Mouse (Mus musculus) large intestine, adult 2 months (tissue): Measurements from ENCODE around the gene Cyp2b19. TPM values are rescaled to one million over a fixed set of nuclear protein-coding genes. Genes with fewer than 3 reads are reported as not detected.
A peak's percentile ranks its signal among the peaks of the same experiment; 100 is the strongest.
"Not testable (repeated sequence)": the region's sequence is repeated elsewhere in the genome, so short reads cannot be mapped to it uniquely, and the experiment has no call there.

ENCODE experiments used
- DNase-seq: peaks from one replicate; pipeline ENCODE4 v3.0.0-alpha.2; 2012; ENCODE audit warnings: low read depth, low spot score
- WGBS: fragments of 180-500 bp; shearing (Covaris S2); methylation state at CpG from one replicate; pipeline ENCODE4 v1.1.7; 2018; 5-methylcytosine and 5-hydroxymethylcytosine counted together
- polyA plus RNA-seq: library from polyadenylated mRNA; depleted of rRNA; stranded (reverse); fragments of >200 nt; gene quantifications from 2 replicates; pipeline ENCODE4 v1.2.3, GENCODE M21; 2012; rRNA removed

The Cyp2b19 gene
- not detected in 2 replicates for polyA plus RNA-seq

DNA sequence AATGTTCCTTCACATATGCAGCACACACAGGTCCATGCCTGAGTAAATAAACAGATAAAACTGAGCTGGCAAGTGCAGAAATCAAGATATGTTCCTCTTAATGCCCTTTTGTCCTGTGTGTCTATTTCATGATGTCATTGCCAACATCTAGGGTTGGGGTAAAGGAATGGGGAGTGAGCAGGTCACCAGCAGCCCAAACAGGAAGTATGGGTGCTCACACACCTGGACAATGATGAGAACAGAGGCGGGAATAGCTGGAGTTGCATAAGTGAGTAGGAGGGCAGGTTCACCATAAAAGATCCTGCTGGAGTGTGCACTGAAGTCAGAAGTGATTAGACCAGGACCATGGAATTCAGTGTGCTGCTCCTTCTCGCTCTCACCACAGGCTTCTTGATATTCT lies at the start of gene Cyp2b19:
Gene Cyp2b19, plus strand, starts transcription at position 301 of the 400 bp plus-strand sequence.
- WGBS = 62% methylated on average over 2 of the region's 2 CpGs
- DNase-seq = no peak

DNA sequence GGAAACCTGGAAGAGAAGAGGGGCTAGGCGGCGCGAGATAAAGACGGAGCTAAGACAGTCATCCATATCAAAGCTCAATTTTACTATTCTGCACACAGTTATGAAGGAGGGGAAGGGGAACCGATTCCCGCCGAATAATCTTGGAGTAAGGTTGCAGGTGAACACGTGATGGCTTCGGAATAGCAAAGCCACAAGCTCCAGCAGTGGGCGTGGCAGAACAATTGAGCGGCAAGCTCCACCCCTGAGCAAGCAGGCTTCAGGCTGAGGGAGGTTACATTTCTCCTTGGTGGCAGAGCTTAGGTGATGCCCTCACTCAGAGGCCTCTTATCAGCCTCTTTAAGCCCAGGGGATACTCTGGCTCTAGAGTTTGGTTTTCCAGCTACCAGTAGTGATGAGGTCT lies 45.9 kb upstream of the Cyp2b19 start:
- 88% methylated on average over 11 of the region's 11 CpGs for WGBS
- DNase-seq = no peak

DNA sequence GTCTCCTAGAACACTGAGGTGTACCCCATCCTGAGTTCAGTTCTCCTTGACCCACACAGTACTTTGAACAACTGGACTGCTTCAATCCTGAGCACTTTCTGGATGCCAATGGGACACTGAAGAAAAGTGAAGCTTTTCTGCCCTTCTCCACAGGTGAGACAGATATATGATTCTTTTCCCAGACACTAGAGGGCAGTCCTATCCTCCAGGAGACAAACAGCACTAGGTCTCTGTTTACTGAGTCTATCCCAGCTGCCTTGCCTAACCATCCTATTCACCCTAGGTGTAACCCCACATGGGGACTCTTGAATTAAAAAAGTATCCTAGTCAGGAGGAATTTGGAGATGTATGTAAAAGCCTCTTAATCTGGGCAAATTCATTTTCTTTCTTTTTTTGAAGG lies 18.0 kb upstream of the Cyp2b19 start:
- DNase-seq = no peak

DNA sequence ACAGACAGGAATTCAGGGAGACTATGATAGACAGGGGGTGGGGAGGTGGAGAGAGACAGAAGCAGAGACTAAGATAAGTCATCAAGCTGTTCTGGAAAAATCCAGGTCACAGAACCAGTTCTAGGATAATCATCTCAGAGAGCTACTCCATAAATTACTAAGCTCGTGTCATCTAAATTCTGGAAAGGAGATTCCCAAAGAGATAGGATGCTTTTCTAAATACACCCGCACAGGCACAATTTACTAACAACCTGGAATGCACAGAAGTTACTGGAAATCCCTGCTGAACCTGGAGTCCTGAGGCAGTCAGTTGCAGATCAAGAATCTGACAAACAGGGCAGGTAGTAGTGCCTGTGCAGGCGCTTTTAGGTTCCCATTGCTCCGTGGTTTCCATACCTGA lies 13.0 kb upstream of the Cyp2b19 start:
- no peak for DNase-seq
- WGBS = 72% methylated on average over 4 of the region's 4 CpGs

DNA sequence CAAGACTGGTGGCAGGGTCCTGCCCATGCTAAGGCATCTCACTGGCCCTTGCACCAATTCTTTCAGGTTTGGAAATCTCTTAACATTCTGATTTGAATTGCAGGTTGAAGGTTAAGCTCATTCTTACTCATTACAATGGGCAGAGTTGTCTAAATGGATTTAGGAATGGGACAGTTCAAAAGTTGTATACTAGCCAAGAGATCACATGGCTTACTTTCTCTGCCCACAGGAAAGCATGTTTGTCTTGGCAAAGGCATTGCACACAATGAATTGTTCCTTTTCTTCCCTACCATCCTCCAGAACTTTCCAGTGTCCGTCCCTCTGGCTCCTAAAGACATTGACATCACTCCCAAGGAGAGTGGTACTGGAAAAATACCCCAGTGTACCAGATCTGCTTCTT lies 11.5 kb upstream of the Cyp2b19 start:
- no peak for DNase-seq

DNA sequence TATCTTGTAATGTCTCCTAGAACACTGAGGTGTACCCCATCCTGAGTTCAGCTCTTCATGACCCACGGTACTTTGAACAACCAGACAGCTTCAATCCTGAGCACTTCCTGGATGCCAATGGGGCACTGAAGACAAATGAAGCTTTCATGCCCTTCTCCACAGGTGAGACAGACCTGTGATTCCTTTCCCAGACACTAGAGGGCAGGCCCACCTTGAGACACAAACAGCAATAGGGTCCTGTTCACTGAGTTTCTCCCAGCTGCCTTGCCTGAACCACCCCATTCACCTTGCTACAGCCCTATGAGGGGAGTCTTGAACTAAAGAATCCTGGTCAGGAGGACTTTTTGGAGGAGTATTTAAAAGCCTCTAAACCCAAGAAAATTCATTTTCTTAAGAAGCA lies 10.1 kb downstream of the Cyp2b19 start:
- WGBS = 23% methylated on average over 1 of the region's 1 CpGs
- DNase-seq = no peak

More for the DNA sequence above, 11.5 kb upstream of the Cyp2b19 start:
- 20% methylated on average over 1 of the region's 1 CpGs for WGBS

DNA sequence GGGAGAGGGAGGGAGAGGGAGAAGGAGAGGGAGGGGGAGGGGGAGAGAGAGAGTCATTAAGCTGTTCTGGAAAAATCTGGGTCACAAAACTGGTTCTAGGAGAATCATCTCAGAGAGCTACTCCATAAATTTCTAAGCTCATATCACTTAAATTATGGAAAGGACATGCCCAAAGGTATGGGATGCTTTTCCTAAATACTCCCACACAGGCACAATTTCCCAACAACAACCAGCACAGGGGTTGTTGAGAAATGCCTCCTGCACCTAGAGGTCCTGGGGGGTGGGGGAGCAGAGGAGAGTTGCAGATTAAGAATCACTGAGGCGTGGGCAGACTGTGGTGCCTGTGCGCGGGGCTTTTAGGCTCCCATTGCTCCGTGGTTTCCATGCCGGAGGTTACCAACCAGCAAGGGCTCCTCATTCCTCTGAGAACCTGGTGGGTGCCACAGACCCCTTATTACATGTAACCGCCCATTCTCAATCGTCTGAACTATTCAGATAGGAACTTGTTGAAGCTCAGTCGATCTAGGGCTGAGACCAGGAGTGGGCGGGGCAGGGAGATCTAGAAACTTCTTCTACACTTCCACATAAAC lies 13.0 kb downstream of the Cyp2b19 start:
- 80% methylated on average over 9 of the region's 9 CpGs for WGBS
- no peak for DNase-seq

DNA sequence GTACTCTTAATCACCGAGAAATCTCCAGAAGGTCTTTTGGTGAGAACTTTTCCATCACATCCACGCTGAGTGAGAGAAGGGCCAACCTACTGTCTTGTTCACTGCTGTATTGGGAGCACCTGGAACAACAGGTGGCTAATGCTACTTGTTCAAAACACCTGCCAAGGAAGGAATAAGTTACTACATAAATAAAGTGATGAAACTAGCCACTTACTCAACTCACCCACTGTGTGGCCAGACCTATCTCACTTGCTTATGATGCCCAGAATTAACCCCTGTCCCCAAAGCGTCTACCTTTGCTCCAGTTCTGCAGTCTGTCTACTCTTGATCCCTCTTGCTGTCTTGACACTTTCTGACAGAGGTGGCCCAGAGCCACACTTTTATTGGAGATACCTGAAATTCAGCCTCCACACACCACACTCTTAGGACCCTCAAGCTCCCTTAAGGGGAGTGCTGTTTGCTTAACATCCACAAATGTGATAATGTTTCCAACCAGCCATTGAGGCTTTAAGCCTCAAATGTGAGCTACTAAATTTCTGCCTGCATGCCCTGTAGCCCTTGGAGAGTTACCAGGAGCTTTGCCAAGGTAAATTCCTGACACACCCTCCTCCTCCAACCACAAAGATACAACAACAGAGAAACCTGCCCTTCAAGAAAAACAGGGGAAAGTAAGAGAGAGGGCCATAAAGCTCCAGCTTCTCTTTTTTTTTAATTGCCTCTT lies 16.1 kb downstream of the Cyp2b19 start:
- peak; percentile 58 for DNase-seq
- 33% methylated on average over 3 of the region's 3 CpGs for WGBS

DNA sequence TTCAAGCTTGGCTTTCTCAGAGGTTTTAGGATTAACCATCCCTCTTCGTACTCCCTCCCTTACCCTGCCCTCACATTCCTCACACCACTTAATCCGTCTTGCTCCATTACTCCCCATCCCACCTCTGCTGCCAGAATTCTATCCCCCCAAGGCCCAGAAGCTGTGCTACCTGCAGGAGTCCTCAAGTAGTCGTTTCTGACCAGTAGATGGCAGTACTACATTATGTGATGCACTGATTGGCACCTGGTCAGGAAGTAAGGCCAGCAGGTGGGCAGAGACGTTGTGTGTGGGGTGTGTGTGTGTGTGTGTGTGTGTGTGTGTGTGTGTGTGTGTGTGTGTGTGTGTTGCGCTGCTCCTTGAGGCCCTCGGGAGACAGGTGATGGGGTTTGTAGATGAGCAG lies 18.9 kb downstream of the Cyp2b19 start:
- 25% methylated on average over 6 of the region's 6 CpGs for WGBS
- DNase-seq = no peak

DNA sequence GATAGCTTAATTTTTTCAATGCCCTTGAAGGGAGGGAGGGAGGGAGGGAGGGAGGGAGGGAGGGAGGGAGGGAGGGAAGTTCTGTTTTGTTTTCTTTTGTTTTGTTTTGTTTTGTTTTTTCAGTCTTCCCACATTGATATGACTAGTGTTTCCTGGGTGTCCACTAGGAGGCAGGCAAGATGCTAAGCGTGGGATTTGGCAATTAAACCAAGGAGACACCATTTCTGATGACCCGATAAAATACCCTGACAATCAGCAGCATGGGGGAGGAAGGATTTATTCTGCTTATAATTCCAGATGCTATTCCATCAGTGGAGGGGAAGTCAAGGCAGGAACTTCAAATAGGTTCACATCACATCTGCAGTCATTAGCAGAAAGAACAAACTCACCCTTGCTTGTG lies 20.9 kb downstream of the Cyp2b19 start:
- no peak for DNase-seq
- WGBS = 25% methylated on average over 2 of the region's 2 CpGs

DNA sequence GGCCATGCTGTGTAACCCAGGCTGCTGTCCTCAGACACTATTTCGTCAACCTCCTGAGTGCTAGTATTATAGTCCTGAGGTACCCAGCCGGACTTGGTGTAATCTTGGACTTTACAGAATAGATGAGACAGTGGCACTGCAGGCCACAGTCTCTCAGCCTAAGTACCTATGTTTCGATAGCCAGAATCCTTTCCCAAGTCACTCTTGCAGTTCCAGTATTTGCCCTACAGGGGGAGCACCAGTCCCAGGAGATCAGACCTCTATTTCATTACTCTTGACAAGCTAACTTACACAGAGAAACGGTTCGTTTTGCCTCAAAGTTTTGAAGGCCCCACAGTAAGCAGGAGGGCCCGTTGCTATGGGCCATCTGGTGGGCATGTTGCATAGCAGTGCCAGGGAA lies 21.5 kb downstream of the Cyp2b19 start:
- DNase-seq = peak; percentile 50
- WGBS = 24% methylated on average over 6 of the region's 6 CpGs

DNA sequence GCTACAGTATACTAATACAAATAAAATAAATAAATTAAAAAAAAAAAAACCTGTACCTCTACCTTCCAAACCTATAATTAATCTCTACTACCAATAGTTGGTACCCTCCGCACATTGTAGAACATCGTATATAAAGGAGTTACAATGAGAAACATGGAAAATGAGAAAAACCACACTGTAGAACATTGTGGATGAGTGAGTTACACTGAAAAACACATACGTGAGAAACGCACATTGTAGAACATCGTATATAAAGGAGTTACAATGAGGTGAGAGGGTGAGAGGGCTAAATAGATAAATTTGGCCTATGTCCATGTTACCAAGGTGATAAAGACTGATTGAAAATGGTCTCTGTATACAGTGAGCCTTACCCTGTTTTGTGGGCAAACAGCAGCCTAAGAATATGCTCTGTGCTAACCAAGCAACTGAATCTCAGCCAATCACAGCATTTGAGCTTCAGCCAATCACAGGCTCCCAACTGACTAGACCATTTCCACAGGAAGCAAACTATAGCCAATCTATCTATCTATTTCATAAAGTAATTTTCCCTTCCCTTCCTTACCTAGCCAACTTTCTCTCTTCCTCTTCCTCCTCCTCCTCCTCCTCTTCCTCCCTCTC lies 23.0 kb downstream of the Cyp2b19 start:
- no peak for DNase-seq
- 73% methylated on average over 5 of the region's 5 CpGs for WGBS

DNA sequence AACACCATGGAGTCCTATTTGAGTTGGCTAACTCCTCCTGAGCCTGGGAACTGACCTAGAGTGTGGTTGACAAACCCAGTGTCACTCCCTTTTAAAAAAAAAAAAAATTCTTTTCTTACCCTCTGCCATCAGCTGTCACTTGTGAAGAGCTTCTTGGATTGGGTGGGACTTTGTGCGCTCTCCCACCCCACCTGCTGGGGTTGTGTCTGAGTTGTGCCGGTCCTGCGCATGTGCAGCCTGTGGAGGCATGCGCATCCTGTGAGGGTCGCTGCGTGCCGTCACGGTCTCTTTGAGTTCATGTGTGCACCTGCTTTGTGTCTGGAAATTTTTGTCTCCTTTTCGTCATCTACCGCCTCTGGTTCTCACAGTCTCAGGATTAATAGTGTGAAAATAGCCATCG lies 23.6 kb downstream of the Cyp2b19 start:
- 43% methylated on average over 11 of the region's 11 CpGs for WGBS
- DNase-seq = no peak

DNA sequence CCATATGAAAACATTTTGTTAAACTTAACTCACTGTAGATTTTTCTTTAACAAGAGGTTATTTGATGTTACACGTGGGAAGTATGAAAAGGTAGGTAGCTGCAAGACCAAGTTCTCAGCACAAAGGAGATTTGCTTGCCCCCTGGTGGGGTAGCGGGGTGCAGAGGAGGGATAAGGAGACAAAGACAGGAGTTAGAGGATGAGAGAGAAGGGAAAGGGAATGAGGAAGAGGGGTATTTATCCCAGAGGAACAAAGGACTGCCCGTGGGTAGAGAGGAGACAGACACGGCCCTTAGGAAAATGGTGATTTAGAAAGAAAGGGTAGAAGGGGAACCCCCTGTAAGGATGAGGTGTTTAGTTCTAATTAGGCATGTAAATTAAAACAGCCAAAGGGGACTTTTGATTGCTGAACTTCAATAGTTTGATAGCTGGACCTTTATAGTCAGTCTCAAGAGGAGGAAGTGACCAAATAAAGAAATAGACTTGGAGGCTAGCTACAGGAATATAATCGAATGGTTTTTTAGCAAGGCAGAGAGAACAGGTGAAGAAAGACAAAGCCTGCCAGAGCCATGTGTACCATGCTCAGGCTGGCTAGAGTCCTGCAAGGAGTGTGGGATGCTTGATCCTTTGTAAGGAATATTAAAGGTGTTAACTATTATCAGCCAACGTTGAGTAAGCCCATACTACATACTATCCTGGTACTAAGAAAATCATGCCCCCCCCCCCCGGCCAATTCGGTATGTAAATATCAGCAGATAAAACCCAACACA lies 24.2 kb downstream of the Cyp2b19 start:
- no peak for DNase-seq
- WGBS = 25% methylated on average over 8 of the region's 8 CpGs

DNA sequence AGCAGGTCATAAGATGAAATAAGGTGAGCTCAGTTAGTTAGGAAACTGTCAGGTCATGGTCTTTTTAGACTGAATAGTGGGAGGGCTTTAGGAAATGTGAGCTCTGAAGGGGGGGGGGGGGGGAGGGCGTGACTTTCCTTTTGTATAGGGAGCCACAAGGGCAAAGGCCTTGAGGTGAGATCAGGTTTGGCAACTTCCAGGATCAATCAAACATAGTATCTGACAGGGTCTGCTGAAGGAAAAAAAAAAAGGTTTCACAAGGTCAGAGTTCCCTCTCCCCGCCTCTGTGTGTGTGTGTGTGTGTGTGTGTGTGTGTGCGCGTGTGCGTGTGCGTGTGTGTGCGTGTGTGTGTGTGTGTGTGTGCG lies 24.8 kb downstream of the Cyp2b19 start:
- WGBS = 2% methylated on average over 7 of the region's 8 CpGs
- DNase-seq = no peak

DNA sequence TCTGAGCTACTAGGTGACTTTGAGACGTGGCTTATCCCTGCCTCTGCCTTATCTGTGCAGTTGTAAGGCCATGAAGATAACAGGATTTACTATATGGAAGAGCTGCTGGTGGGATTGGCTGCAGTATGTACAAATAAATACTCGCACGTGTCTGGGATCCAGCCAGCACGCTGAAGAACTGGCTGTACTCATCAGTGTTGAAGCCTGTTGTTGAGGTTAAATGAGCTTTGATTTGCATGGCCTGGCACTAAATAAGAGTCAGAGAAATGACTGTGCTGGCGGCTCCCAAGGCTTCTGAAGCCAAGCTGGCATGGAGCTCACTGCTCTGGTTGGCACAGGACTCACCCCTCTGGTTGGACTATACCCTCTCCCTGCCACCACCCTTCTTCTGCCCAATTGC lies 26.2 kb downstream of the Cyp2b19 start:
- WGBS = 22% methylated on average over 5 of the region's 5 CpGs
- DNase-seq = no peak

DNA sequence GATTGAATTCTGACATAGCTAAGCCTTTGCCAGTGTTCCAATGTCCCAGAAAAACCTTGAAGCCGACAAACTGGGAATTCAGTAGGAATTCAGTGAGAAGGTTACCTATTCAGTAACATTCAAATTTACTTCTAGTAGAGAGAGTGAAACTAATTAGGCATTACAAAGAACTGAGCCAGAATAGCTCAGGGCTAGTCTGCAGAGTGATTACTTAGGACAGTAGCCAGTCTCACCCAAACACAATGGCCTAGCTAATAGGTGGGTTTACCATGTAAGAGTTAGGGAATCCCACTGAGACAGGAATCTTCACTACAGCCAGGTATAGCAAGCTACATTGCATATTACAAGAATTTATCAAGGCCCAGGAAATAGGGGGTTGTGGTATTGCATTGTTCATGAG lies 29.1 kb downstream of the Cyp2b19 start:
- DNase-seq = not testable (repeated sequence)
- WGBS = 68% methylated on average over 1 of the region's 1 CpGs

DNA sequence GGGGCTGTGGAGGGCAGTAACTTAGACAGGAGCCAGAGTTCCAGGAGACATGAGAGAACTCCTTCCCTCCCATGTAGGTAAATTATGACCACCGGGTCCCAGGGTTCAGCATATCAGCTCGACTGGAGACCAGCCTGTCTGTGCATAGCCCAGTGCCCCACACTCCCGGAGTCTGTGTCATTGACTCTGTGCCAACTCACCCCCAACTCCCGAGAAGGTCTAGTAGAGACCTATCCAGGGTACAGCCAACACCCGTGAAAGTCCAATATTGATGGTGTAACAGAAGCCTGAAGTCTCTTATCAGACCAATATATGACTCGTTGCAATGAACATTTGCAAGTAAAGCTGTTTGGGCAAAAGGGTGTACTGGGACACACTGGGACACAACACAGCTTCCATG lies 33.0 kb downstream of the Cyp2b19 start:
- DNase-seq = no peak
- WGBS = 47% methylated on average over 6 of the region's 6 CpGs

DNA sequence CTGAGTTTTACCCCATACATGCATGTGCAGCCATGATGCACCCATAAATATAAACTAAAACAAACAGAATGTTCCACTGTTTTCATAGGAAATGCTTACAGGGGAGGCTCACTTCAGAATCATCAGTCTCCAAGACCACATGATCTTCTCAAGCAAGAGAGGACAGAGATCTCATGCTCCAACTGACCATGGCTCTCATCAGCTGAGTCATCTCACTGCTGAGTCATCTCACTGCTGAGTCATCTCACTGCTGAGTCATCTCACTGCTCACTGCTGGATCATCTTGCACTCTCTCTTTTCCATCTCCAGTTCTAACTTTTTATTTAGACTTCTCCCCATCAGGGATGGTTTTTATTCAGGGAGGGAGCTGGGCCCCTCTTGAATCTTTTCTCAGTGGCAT lies 43.2 kb downstream of the Cyp2b19 start:
- no peak for DNase-seq

DNA sequence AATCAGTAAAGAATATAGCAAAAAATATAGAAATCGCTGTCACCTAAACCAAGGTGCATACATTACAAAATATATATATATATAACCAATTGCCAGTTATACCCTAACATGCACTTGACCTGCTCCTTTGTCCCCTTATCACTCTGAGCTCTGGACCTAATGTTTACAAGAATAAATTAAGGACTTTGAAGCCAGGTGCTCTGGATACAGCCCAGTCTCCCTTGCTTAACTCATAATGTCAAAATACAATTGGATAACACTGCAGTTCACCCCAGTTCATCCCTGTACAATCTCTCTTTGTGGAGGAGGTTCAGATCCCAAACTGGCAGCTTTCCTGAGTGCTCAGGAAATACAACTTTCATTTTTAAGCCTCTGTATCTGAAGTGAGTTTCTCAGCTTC lies 44.1 kb downstream of the Cyp2b19 start:
- 88% methylated on average over 1 of the region's 1 CpGs for WGBS

DNA sequence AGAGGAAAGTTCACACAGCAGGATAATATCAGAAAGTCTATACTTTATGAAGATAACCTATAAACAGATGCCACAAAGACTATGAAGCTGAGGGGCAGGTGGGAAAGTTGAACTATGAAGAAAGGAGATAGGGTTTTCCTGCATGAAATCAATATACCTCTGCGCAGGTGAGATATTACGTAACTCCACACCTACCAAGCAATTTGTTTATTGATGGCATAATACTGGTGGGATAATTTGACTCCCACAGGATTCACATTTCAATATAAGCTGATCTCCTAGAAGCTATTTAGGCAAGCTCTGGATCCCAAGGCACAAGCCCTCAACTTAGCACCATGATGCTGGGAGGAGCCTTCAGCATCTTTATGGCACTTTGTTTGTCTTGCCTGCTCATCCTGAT lies 51.6 kb downstream of the Cyp2b19 start, which contains the start of gene Cyp2g1:
Gene Cyp2g1, plus strand, starts transcription at position 301 of the 400 bp plus-strand sequence.
- DNase-seq = no peak
- 87% methylated on average over 2 of the region's 2 CpGs for WGBS

More for the DNA sequence above, 44.1 kb downstream of the Cyp2b19 start:
- no peak for DNase-seq
